Mouse (Mus musculus) spleen, adult 2 months (tissue): ENCODE results near the gene Spred2. TPM values are rescaled to one million over a fixed set of nuclear protein-coding genes. Genes with fewer than 3 reads are reported as not detected.

Experiments used
- DNase-seq, 2 experiments: peaks; one replicate each; pipeline versions ENCODE4 v3.0.0 to v3.0.0-alpha.2; 2012 to 2021; ENCODE audit warnings: low spot score in 2 of 2, low read depth in 1 of 2
- H3K27ac ChIP-seq: fragments of 200-500 bp; 2 replicates; pipeline ENCODE4 v1.5.1; 2012; ENCODE audit warnings: low read length, inconsistent platforms; ENCODE audit not compliant: insufficient read depth
- H3K27me3 ChIP-seq: fragments of 200-500 bp; 2 replicates; pipeline ENCODE4 v1.6.1; 2012; ENCODE audit warnings: mild to moderate bottlenecking, moderate library complexity, low read length, inconsistent platforms; ENCODE audit not compliant: control insufficient read depth, insufficient read depth
- H3K36me3 ChIP-seq: fragments of 200-500 bp; 2 replicates; pipeline ENCODE4 v1.6.1; 2012; ENCODE audit warnings: mild to moderate bottlenecking, low read length, inconsistent platforms; ENCODE audit not compliant: control insufficient read depth, insufficient read depth
- H3K4me1 ChIP-seq: fragments of 200-500 bp; 2 replicates; pipeline ENCODE4 v1.6.1; 2011; ENCODE audit warnings: inconsistent platforms; ENCODE audit not compliant: control insufficient read depth, insufficient read depth, insufficient read length
- H3K4me3 ChIP-seq: fragments of 200-500 bp; 2 replicates; pipeline ENCODE4 v1.5.1; 2011; ENCODE audit warnings: mild to moderate bottlenecking, inconsistent platforms; ENCODE audit not compliant: insufficient read depth, insufficient read length; ENCODE audit errors: extremely low read depth
- CTCF ChIP-seq: fragments of 200-500 bp; IDR thresholded peaks from 2 replicates; pipeline ENCODE4 v1.5.1; 2011; ENCODE audit warnings: mild to moderate bottlenecking, inconsistent platforms; ENCODE audit not compliant: insufficient read depth, insufficient read length, insufficient replicate concordance; ENCODE audit errors: extremely low read depth
- POLR2A ChIP-seq: fragments of 200-500 bp; IDR thresholded peaks from 2 replicates; pipeline ENCODE4 v1.6.1; 2011; ENCODE audit warnings: low read depth, low read length, inconsistent platforms
- WGBS: fragments of 180-500 bp; shearing (Covaris S2); methylation state at CpG from one replicate; pipeline ENCODE4 v1.1.7; 2018; 5-methylcytosine and 5-hydroxymethylcytosine counted together
- polyA plus RNA-seq: library from polyadenylated mRNA; depleted of rRNA; stranded (reverse); fragments of >200 nt; gene quantifications from 2 replicates; pipeline ENCODE4 v1.2.3, GENCODE M21; 2012

Spred2 gene
- polyA plus RNA-seq, 1 experiment: 5.7 TPM

DNA sequence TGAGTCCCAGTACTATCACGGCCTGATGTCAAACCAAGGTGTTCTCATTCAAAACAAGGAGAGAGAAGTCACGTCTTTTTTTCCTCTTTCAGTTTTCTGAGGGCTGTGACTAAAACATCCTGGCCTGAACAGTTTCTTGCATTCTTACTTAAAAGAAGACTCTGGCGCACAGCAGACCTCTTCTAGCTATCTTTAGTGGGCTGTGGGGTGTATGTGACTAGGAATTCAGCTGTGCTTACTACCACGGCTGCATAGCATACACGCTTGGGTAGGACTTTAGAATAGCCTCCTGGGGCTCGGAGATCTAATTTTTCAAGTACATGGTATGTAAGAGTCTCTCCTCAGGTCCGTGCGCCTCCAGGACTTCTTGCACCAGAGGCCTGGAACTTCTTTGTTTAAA, 26.0 kb downstream of the Spred2 start:
- 83% methylated on average over 8 of the region's 8 CpGs for WGBS
- no peaks in the 10 kb centered on the region for H3K36me3 ChIP-seq
- TF ChIP-seq POLR2A (no peak), CTCF (no peak)
- H3K27me3 ChIP-seq: no peaks in the 10 kb centered on the region
- no peak overlapping the region for H3K27ac ChIP-seq
- no peak for DNase-seq
- no peak overlapping the region for H3K4me3 ChIP-seq
- H3K4me1 ChIP-seq: no peaks in the 10 kb centered on the region

DNA sequence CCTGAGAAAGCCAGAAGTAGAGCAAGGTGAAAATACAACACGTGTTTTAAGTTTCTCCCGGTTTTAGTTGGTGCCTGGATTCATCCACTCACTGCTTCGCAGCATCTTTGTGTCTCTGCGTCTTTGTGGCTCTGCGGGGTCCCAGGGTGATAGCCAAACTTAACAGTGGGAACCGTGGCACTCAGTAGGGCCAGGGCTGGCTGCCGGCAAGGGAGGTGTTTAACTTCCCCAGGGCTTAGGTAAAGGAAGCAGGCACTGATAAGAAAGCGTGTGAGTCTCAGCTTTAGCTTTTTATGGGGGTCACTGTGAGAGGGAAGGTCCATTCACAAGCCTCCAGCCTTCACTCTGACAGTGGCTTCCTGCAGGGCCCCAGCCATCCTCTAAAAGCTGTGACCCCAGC, 28.8 kb downstream of the Spred2 start:
- DNase-seq: no peak
- Histone ChIP-seq H3K27ac (no peak overlapping the region), H3K36me3 (no peaks in the 10 kb centered on the region), H3K4me1 (no peaks in the 10 kb centered on the region), H3K4me3 (no peak overlapping the region), H3K27me3 (no peaks in the 10 kb centered on the region)
- TF ChIP-seq POLR2A (no peak), CTCF (no peak)
- WGBS: 39% methylated on average over 8 of the region's 8 CpGs

- H3K4me3 ChIP-seq: no peak overlapping the region
- no peak overlapping the region for H3K27ac ChIP-seq
- no peaks in the 10 kb centered on the region for H3K36me3 ChIP-seq
- 95% methylated on average over 7 of the region's 7 CpGs for WGBS
- no peaks in the 10 kb centered on the region for H3K4me1 ChIP-seq
- H3K27me3 ChIP-seq: no peaks in the 10 kb centered on the region
- TF ChIP-seq POLR2A (no peak), CTCF (no peak)
- no peak for DNase-seq
Observed at GRCm38 (mm10) chr11:19953919-19954318, 29.7 kb downstream of the Spred2 start.

GRCm38 (mm10) chr11:19955069-19955468, 30.9 kb downstream of the Spred2 start:
- no peak overlapping the region for H3K27ac ChIP-seq
- no peaks in the 10 kb centered on the region for H3K4me1 ChIP-seq
- TF ChIP-seq POLR2A: no peak
- TF ChIP-seq CTCF: no peak
- no peaks in the 10 kb centered on the region for H3K36me3 ChIP-seq
- 93% methylated on average over 9 of the region's 9 CpGs for WGBS
- no peak overlapping the region for H3K4me3 ChIP-seq
- H3K27me3 ChIP-seq: no peaks in the 10 kb centered on the region
- no peak for DNase-seq

- TF ChIP-seq POLR2A (no peak), CTCF (no peak)
- 51% methylated on average over 6 of the region's 6 CpGs for WGBS
- H3K27me3 ChIP-seq: no peaks in the 10 kb centered on the region
- H3K4me3 ChIP-seq: no peak overlapping the region
- H3K36me3 ChIP-seq: no peaks in the 10 kb centered on the region
- no peak overlapping the region for H3K27ac ChIP-seq
- DNase-seq: no peak
- no peaks in the 10 kb centered on the region for H3K4me1 ChIP-seq
Observed at GRCm38 (mm10) chr11:19955701-19956100, 31.5 kb downstream of the Spred2 start.

- H3K4me1 ChIP-seq: peaks cover 15% of the 10 kb centered on the region
- no peak for DNase-seq
- H3K27ac ChIP-seq: no peak overlapping the region
- no peak for TF ChIP-seq POLR2A
- no peak for TF ChIP-seq CTCF
- no peaks in the 10 kb centered on the region for H3K27me3 ChIP-seq
- H3K4me3 ChIP-seq: no peak overlapping the region
- H3K36me3 ChIP-seq: no peaks in the 10 kb centered on the region
- 85% methylated on average over 3 of the region's 3 CpGs for WGBS
Observed at GRCm38 (mm10) chr11:19959006-19959405, 34.8 kb downstream of the Spred2 start.

GRCm38 (mm10) chr11:19959897-19960296, 35.7 kb downstream of the Spred2 start:
- DNase-seq: no peak
- WGBS: 89% methylated on average over 5 of the region's 5 CpGs

More at GRCm38 (mm10) chr11:19959897-19960296, 35.7 kb downstream of the Spred2 start:
- TF ChIP-seq CTCF: no peak
- TF ChIP-seq POLR2A: no peak
- peaks cover 23% of the 10 kb centered on the region for H3K4me1 ChIP-seq
- no peak overlapping the region for H3K4me3 ChIP-seq
- no peak overlapping the region for H3K27ac ChIP-seq
- H3K27me3 ChIP-seq: no peaks in the 10 kb centered on the region
- H3K36me3 ChIP-seq: no peaks in the 10 kb centered on the region
